ENCODE assay signal across 24 mouse cellular contexts in the genomic region with DNA sequence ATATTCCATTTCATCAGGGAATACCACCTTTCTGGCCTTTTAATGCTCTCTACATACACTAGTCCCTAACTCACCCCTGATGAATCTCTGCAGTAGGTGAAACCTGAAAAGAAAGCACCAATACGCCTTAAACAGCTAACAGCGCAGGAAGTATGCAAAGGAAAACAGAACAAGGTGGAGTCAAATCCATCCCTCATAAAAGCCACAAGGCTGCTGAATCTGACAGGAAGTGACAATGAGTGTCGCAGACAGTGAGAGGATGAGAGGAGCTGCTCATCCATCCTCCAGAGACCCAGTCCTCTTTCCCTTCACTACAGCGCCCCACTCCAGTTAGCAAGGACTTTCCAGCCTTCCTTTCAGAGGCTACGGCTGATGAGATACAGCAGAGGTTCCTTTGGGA. TPM values are rescaled to one million over a fixed set of nuclear protein-coding genes. Genes with fewer than 3 reads are reported as not detected.
DNase-seq lines count a peak whose midpoint lies in the region; ATAC-seq and TF ChIP-seq lines count a peak whose summit lies in the region.
"Had no signal": no experiment of that assay in that cellular context is flagged by ENCODE, and none has a peak within 500 bp of the region (broad histone marks: within the 10 kb centered on the region; RNA-seq: fewer than 3 reads in every experiment).

No protein-coding gene starts in this region.

- H3K4me1 ChIP-seq in lung, embryonic 15.5 days = peaks cover 5% of the 10 kb centered on the region; the same call in 1 of the 2 replicates
- H3K4me1 ChIP-seq in lung, adult 2 months (ENCODE audit: control insufficient read depth, insufficient read depth, low read length) = no peaks in the 10 kb centered on the region
- H3K4me1 ChIP-seq: forebrain, embryonic 10.5 days; heart, embryonic 13.5 days; hindbrain, embryonic 12.5 days; limb, embryonic 10.5 days; midbrain, embryonic 10.5 days had no signal

- H3K9me3 ChIP-seq in lung, embryonic 15.5 days = no peaks in the 10 kb centered on the region
- H3K9me3 ChIP-seq: forebrain, embryonic 10.5 days; heart, embryonic 13.5 days; hindbrain, embryonic 12.5 days; limb, embryonic 10.5 days; liver, embryonic 15.5 days; midbrain, embryonic 10.5 days had no signal

- peak overlapping the region; percentile 25; the same call in 1 of the 2 replicates for H3K27ac ChIP-seq in lung, embryonic 15.5 days
- H3K27ac ChIP-seq: forebrain, embryonic 10.5 days; heart, embryonic 13.5 days; hindbrain, embryonic 12.5 days; layer of hippocampus, adult 2 months; limb, embryonic 10.5 days; liver, embryonic 15.5 days; macrophage; midbrain, embryonic 10.5 days had no signal

- DNase-seq in lung, adult 2 months = no peak
- peak; percentile 8 for DNase-seq in thymus, postnatal 14 days
- DNase-seq in thymus, postnatal 4 days = no peak
- DNase-seq in embryo, embryonic 10.5 days (ENCODE audit: low spot score) = no peak
- no peak for DNase-seq in cerebellum, postnatal 10 days
- DNase-seq: adrenal gland, postnatal 25 days; cerebellum, adult 9-10 months; gastrocnemius, postnatal 25 days; heart, adult 18-20 months; heart, postnatal 14 days; kidney, adult 8-10 months; kidney, postnatal 25 days; liver; right cerebral cortex, postnatal 14 days had no signal

- no peaks in the 10 kb centered on the region for H3K27me3 ChIP-seq in lung, embryonic 15.5 days
- H3K27me3 ChIP-seq: heart, embryonic 13.5 days; hindbrain, embryonic 12.5 days; liver, embryonic 15.5 days had no signal

- H3K4me2 ChIP-seq in lung, embryonic 15.5 days = no peak overlapping the region
- H3K4me2 ChIP-seq: heart, embryonic 13.5 days; hindbrain, embryonic 12.5 days; liver, embryonic 15.5 days had no signal

- H3K4me3 ChIP-seq in lung, embryonic 15.5 days = no peak overlapping the region
- H3K4me3 ChIP-seq in lung, adult 2 months (replicated peaks; ENCODE audit: extremely low read depth, low read depth, low read length) = no peak overlapping the region
- H3K4me3 ChIP-seq: forebrain, embryonic 10.5 days; heart, embryonic 13.5 days; hindbrain, embryonic 12.5 days; layer of hippocampus, adult 2 months; limb, embryonic 10.5 days; liver, embryonic 15.5 days; midbrain, embryonic 10.5 days had no signal

- 77% methylated on average over 5 of the region's 5 CpGs for WGBS in lung, embryonic 15.5 days
- 77% methylated on average over 5 of the region's 5 CpGs for WGBS in lung, adult 2 months

- no peak for TF ChIP-seq POLR2A in lung, adult 2 months (IDR thresholded peaks at IDR 0.05; ENCODE audit: borderline replicate concordance, extremely low read depth, low read depth, low read length)

- H3K36me3 ChIP-seq in lung, embryonic 15.5 days = peaks cover 6% of the 10 kb centered on the region; the same call in 1 of the 2 replicates
- H3K36me3 ChIP-seq: liver, embryonic 15.5 days had no signal

- no peak for ATAC-seq in lung, embryonic 15.5 days (ENCODE audit: borderline replicate concordance, extremely low read depth, low FRiP score, low TSS enrichment)
- peak; percentile 94 for ATAC-seq in activated CD4-positive, CD25-positive, alpha-beta regulatory T cell, adult 4 months

- no peak overlapping the region for H3K9ac ChIP-seq in lung, embryonic 15.5 days
- H3K9ac ChIP-seq: heart, embryonic 13.5 days; hindbrain, embryonic 12.5 days; liver, embryonic 15.5 days had no signal

- no peak for TF ChIP-seq CTCF in lung, adult 2 months (IDR thresholded peaks at IDR 0.05; ENCODE audit: insufficient read depth, low read length)

RNA-seq across cellular contexts. Expression of a gene that starts 14.9 kb away (rescaled TPM):
- 12.6 and 14.3 TPM in 2 replicates for polyA plus RNA-seq in lung, embryonic 15.5 days (2015; fragmentation: Nextera tagmentation; extraction: Ambion mirVana)
- 3.4 and 3.5 TPM in 2 replicates for polyA plus RNA-seq in lung, adult 2 months (2012; rRNA removed)
- polyA plus RNA-seq in activated CD4-positive, CD25-positive, alpha-beta regulatory T cell, adult 4 months (2017; shearing (Covaris generic)) = 10 to 100 TPM; 13.0 to 13.3 TPM

RNA-seq across cellular contexts. Expression of a gene that starts 47.1 kb away (rescaled TPM):
- polyA plus RNA-seq in lung, embryonic 15.5 days (2015; fragmentation: Nextera tagmentation; extraction: Ambion mirVana) = 41.3 and 42.1 TPM in 2 replicates
- 10.6 and 13.8 TPM in 2 replicates for polyA plus RNA-seq in lung, adult 2 months (2012; rRNA removed)
- 10 to 100 TPM in 1 of 2 experiments, 1 to 10 TPM in 1; 7.7 to 12.4 TPM for polyA plus RNA-seq in activated CD4-positive, CD25-positive, alpha-beta regulatory T cell, adult 4 months (2017; shearing (Covaris generic))
